8 mouse cellular contexts compared by ENCODE assay signal in genomic region chr9:121360327-121360954, GRCm38 (mm10).
DNase-seq lines count a peak whose midpoint lies in the region; ATAC-seq and TF ChIP-seq lines count a peak whose summit lies in the region.

No protein-coding gene starts in this region.

- TF ChIP-seq CTCF in left cerebral cortex, adult 2 months (IDR thresholded peaks at IDR 0.05), result no peak

- DNase-seq in left cerebral cortex, adult 2 months (ENCODE audit: extremely low spot score in 1 of 2, low spot score in 2 of 2), result peak; percentile 47 to 53
- DNase-seq in left cerebral cortex, adult 8-10 months (ENCODE audit: low spot score in 2 of 2), result no peak
- DNase-seq in cerebellum, adult 8-10 months, result peak; percentile 72
- peak; percentile 58 to 71 for DNase-seq in left cerebral cortex, postnatal 25 days (ENCODE audit: low spot score in 2 of 2)
- DNase-seq in thymus, postnatal 14 days, result peak; percentile 71
- DNase-seq in frontal cortex, postnatal 25 days (ENCODE audit: low spot score in 2 of 2), result no peak

- no peaks in the 10 kb centered on the region for H3K27me3 ChIP-seq in heart, embryonic 11.5 days (ENCODE audit: control insufficient read depth, insufficient read depth, low read length)
- no peaks in the 10 kb centered on the region for H3K27me3 ChIP-seq in midbrain, embryonic 13.5 days

- ATAC-seq in heart, embryonic 11.5 days (replicated peaks; ENCODE audit: insufficient number of reproducible peaks, low FRiP score, low TSS enrichment), result no peak; the same call in 1 of the 2 replicates
- peak; percentile 74 for ATAC-seq in midbrain, embryonic 13.5 days

- intact Hi-C loops in left cerebral cortex, adult 2 months (cut with DNase I), result no loop called here
- intact Hi-C loops in left cerebral cortex, postnatal 25 days (cut with DNase I), result no loop called here

- H3K9me3 ChIP-seq in heart, embryonic 11.5 days (replicated peaks; ENCODE audit: control insufficient read depth, low read length), result no peaks in the 10 kb centered on the region
- no peaks in the 10 kb centered on the region for H3K9me3 ChIP-seq in midbrain, embryonic 13.5 days

- WGBS in heart, embryonic 11.5 days (ENCODE audit: insufficient replicate concordance), result 20% methylated on average over 12 of the region's 12 CpGs
- WGBS in midbrain, embryonic 13.5 days, result 6% methylated on average over 11 of the region's 12 CpGs

- H3K36me3 ChIP-seq in heart, embryonic 11.5 days (ENCODE audit: control insufficient read depth, insufficient read depth, low read length), result no peaks in the 10 kb centered on the region
- peaks cover 15% of the 10 kb centered on the region for H3K36me3 ChIP-seq in midbrain, embryonic 13.5 days

- H3K4me3 ChIP-seq in left cerebral cortex, adult 2 months, result no peak overlapping the region; the same call in 1 of the 2 replicates
- no peak overlapping the region for H3K4me3 ChIP-seq in heart, embryonic 11.5 days (ENCODE audit: low read depth, low read length)
- H3K4me3 ChIP-seq in midbrain, embryonic 13.5 days (replicated peaks), result no peak overlapping the region

- H3K27ac ChIP-seq in left cerebral cortex, adult 2 months, result peak overlapping the region; percentile 85
- peak overlapping the region; percentile 74 for H3K27ac ChIP-seq in heart, embryonic 11.5 days (ENCODE audit: low read depth, low read length)
- H3K27ac ChIP-seq in midbrain, embryonic 13.5 days, result peak overlapping the region; percentile 93

- H3K9ac ChIP-seq in heart, embryonic 11.5 days (ENCODE audit: low read depth, low read length), result 0 out of 2 replicates have a peak overlapping the region, but pooled peaks have one; percentile 49
- peak overlapping the region; percentile 59 for H3K9ac ChIP-seq in midbrain, embryonic 13.5 days (replicated peaks)

- H3K4me1 ChIP-seq in heart, embryonic 11.5 days (ENCODE audit: control insufficient read depth, insufficient read depth, low read length), result peaks cover 49% of the 10 kb centered on the region
- H3K4me1 ChIP-seq in midbrain, embryonic 13.5 days (replicated peaks), result peaks cover 56% of the 10 kb centered on the region

- H3K4me2 ChIP-seq in heart, embryonic 11.5 days, result peak overlapping the region; percentile 35
- H3K4me2 ChIP-seq in midbrain, embryonic 13.5 days (replicated peaks), result peak overlapping the region; percentile 36

Comparison
In these comparisons a context has a peak if more than half of its experiments do, and no peak if none do; other contexts are left out.
1. DNase-seq: peak in left cerebral cortex, adult 2 months (2 of 2), cerebellum, adult 8-10 months (single experiment), left cerebral cortex, postnatal 25 days (2 of 2) and thymus, postnatal 14 days (single experiment); none in left cerebral cortex, adult 8-10 months (0 of 2) and frontal cortex, postnatal 25 days (0 of 2).
2. Peak in every context shown above with its lines, with median percentiles within 50 percentile points of each other: H3K27ac ChIP-seq.